Mouse (Mus musculus) embryonic fibroblast, embryonic 13.5 days (primary cell): ENCODE measurements around the gene Adra1b. TPM values are rescaled to one million over a fixed set of nuclear protein-coding genes. Genes with fewer than 3 reads are reported as not detected.

Experiments used
- H3K27ac ChIP-seq: 2 replicates; pipeline ENCODE4 v1.5.1; 2012; ENCODE audit warnings: low read length, control low read depth, inconsistent platforms; ENCODE audit not compliant: insufficient read depth
- H3K4me1 ChIP-seq: 2 replicates; pipeline ENCODE4 v1.6.1; 2011; ENCODE audit warnings: low read length; ENCODE audit not compliant: control insufficient read depth, insufficient read depth
- H3K4me3 ChIP-seq: 2 replicates; pipeline ENCODE4 v1.5.1; 2011; ENCODE audit warnings: mild to moderate bottlenecking, control low read depth, low read length; ENCODE audit not compliant: insufficient read depth
- CTCF ChIP-seq: IDR thresholded peaks from 2 replicates; pipeline ENCODE4 v1.5.1; 2011; ENCODE audit warnings: mild to moderate bottlenecking, control low read depth, low read length, moderate library complexity, borderline replicate concordance; ENCODE audit not compliant: insufficient read depth
- POLR2A ChIP-seq: IDR thresholded peaks from 2 replicates; pipeline ENCODE4 v1.6.1; 2011; ENCODE audit warnings: low read depth, mild to moderate bottlenecking, control low read depth, low read length, moderate library complexity
- polyA plus RNA-seq: library from polyadenylated mRNA; stranded (reverse); fragments of >200 nt; gene quantifications from 2 replicates; pipeline ENCODE4 v1.2.4, GENCODE M21; 2011; ENCODE audit warnings: low read depth; ENCODE audit not compliant: missing spikeins, insufficient read length

Gene Adra1b
- polyA plus RNA-seq, 1 experiment: 2.7 TPM

GRCm38 (mm10) chr11:43867721-43868281 is 33.2 kb downstream of the Adra1b start:
- Histone ChIP-seq H3K27ac (no peak overlapping the region), H3K4me3 (no peak overlapping the region), H3K4me1 (no peaks in the 10 kb centered on the region)
- TF ChIP-seq CTCF (no peak), POLR2A (no peak)

GRCm38 (mm10) chr11:43865298-43866165 is 35.5 kb downstream of the Adra1b start:
- Histone ChIP-seq H3K27ac (no peak overlapping the region), H3K4me1 (no peaks in the 10 kb centered on the region), H3K4me3 (no peak overlapping the region)
- TF ChIP-seq POLR2A: no peak
- no peak for TF ChIP-seq CTCF

- Histone ChIP-seq H3K4me1 (peaks cover 6% of the 10 kb centered on the region; the same call in 1 of the 2 replicates), H3K27ac (no peak overlapping the region), H3K4me3 (no peak overlapping the region)
- TF ChIP-seq CTCF: no peak
These were observed 48.0 kb downstream of the Adra1b start for GRCm38 (mm10) chr11:43853046-43853445.

GRCm38 (mm10) chr11:43848056-43848455 is 53.0 kb downstream of the Adra1b start:
- TF ChIP-seq POLR2A: no peak
- TF ChIP-seq CTCF: no peak
- no peak overlapping the region for H3K4me3 ChIP-seq
- H3K4me1 ChIP-seq: peaks cover 8% of the 10 kb centered on the region; the same call in 1 of the 2 replicates
- H3K27ac ChIP-seq: no peak overlapping the region

GRCm38 (mm10) chr11:43841596-43841995 is 59.4 kb downstream of the Adra1b start:
- Histone ChIP-seq H3K4me1 (peaks cover 12% of the 10 kb centered on the region), H3K27ac (no peak overlapping the region), H3K4me3 (no peak overlapping the region)
- TF ChIP-seq CTCF (no peak), POLR2A (no peak)

- Histone ChIP-seq H3K27ac (no peak overlapping the region), H3K4me1 (peaks cover 12% of the 10 kb centered on the region), H3K4me3 (no peak overlapping the region)
- TF ChIP-seq CTCF (no peak), POLR2A (no peak)
These were observed 60.5 kb downstream of the Adra1b start for GRCm38 (mm10) chr11:43840491-43840890.

- peaks cover 9% of the 10 kb centered on the region for H3K4me1 ChIP-seq
- H3K27ac ChIP-seq: no peak overlapping the region
- no peak for TF ChIP-seq POLR2A
- peak; percentile 56 for TF ChIP-seq CTCF
- H3K4me3 ChIP-seq: peak overlapping the region; percentile 31
These were observed 64.9 kb downstream of the Adra1b start for GRCm38 (mm10) chr11:43835880-43836740.

GRCm38 (mm10) chr11:43835456-43835855 is 65.6 kb downstream of the Adra1b start:
- TF ChIP-seq CTCF (no peak), POLR2A (no peak)
- Histone ChIP-seq H3K27ac (no peak overlapping the region), H3K4me3 (no peak overlapping the region), H3K4me1 (peaks cover 9% of the 10 kb centered on the region)

GRCm38 (mm10) chr11:43834531-43834930 is 66.5 kb downstream of the Adra1b start:
- Histone ChIP-seq H3K4me1 (peaks cover 6% of the 10 kb centered on the region), H3K27ac (no peak overlapping the region), H3K4me3 (no peak overlapping the region; the same call in 1 of the 2 replicates)
- no peak for TF ChIP-seq CTCF
- no peak for TF ChIP-seq POLR2A
